Mouse (Mus musculus) hindbrain, embryonic 14.5 days (tissue): ENCODE data around the gene Hoxc10. TPM values are rescaled to one million over a fixed set of nuclear protein-coding genes. Genes with fewer than 3 reads are reported as not detected.

ENCODE experiments used
- ATAC-seq: fragments of 200-750 bp; cut with Nextera tagmentation; 2 replicates; pipeline ENCODE4 v1.8.0; 2017; ENCODE audit warnings: moderate number of reproducible peaks, mild to moderate bottlenecking, moderate TSS enrichment, moderate library complexity; ENCODE audit not compliant: low FRiP score
- DNase-seq: peaks from one replicate; pipeline ENCODE4 v3.0.0-alpha.2; 2015; ENCODE audit warnings: low spot score
- H3K27ac ChIP-seq: fragments of 300-500 bp; sonication (generic); 2 replicates; pipeline ENCODE4 v1.5.1; 2014; ENCODE audit warnings: mild to moderate bottlenecking, moderate library complexity
- H3K27me3 ChIP-seq: fragments of 300-500 bp; sonication (generic); 2 replicates; pipeline ENCODE4 v1.6.1; 2014; ENCODE audit warnings: mild to moderate bottlenecking, low read length, mixed read lengths; ENCODE audit not compliant: control insufficient read depth, insufficient read depth
- H3K36me3 ChIP-seq: fragments of 300-500 bp; sonication (generic); replicated peaks from 2 replicates; pipeline ENCODE4 v1.6.1; 2014; ENCODE audit not compliant: control insufficient read depth, insufficient read depth
- H3K4me1 ChIP-seq: fragments of 300-500 bp; sonication (generic); replicated peaks from 2 replicates; pipeline ENCODE4 v1.6.1; 2014; ENCODE audit warnings: antibody characterized with exemption, low read length, mixed read lengths; ENCODE audit not compliant: control insufficient read depth, insufficient read depth
- H3K4me2 ChIP-seq: fragments of 300-500 bp; sonication (generic); replicated peaks from 2 replicates; pipeline ENCODE4 v1.6.1; 2014; ENCODE audit warnings: mild to moderate bottlenecking, moderate library complexity
- H3K4me3 ChIP-seq: fragments of 300-500 bp; sonication (generic); replicated peaks from 2 replicates; pipeline ENCODE4 v1.5.1; 2014; ENCODE audit warnings: mild to moderate bottlenecking, low read length
- H3K9ac ChIP-seq: fragments of 300-500 bp; sonication (generic); 2 replicates; pipeline ENCODE4 v1.6.1; 2014
- H3K9me3 ChIP-seq: fragments of 300-500 bp; sonication (generic); 2 replicates; pipeline ENCODE4 v1.6.1; 2016; ENCODE audit warnings: low read length; ENCODE audit not compliant: control insufficient read depth
- WGBS: fragments of 180-500 bp; shearing (Covaris S2); extraction: QIAGEN DNeasy Blood & Tissue Kit; methylation state at CpG from one replicate; pipeline ENCODE4 v1.1.7; 2014; 5-methylcytosine and 5-hydroxymethylcytosine counted together
- polyA plus RNA-seq: library from polyadenylated mRNA; unstranded; fragments of >200 nt; fragmentation: Nextera tagmentation; extraction: Ambion mirVana; gene quantifications from 2 replicates; pipeline ENCODE4 v1.2.1, GENCODE M21; 2014

Gene Hoxc10
- polyA plus RNA-seq, 1 experiment from 2014 or later = not detected

- no peak for DNase-seq
- Histone ChIP-seq H3K4me1 (no peaks in the 10 kb centered on the region), H3K4me2 (no peak overlapping the region), H3K27ac (no peak overlapping the region), H3K9me3 (no peaks in the 10 kb centered on the region), H3K9ac (no peak overlapping the region), H3K4me3 (no peak overlapping the region), H3K27me3 (peaks cover 99% of the 10 kb centered on the region), H3K36me3 (no peaks in the 10 kb centered on the region)
- ATAC-seq = no peak
- 4% methylated on average over 26 of the region's 26 CpGs for WGBS
Measured at GRCm38 (mm10) chr15:102965003-102965891, 1.3 kb upstream of the Hoxc10 start.

- no peak overlapping the region for H3K27ac ChIP-seq
- peaks cover 99% of the 10 kb centered on the region for H3K27me3 ChIP-seq
- no peaks in the 10 kb centered on the region for H3K9me3 ChIP-seq
- DNase-seq = peak; percentile 66
- 0 out of 2 replicates have a peak overlapping the region, but pooled peaks have one; percentile 9 for H3K4me2 ChIP-seq
- H3K4me1 ChIP-seq = no peaks in the 10 kb centered on the region
- no peak for ATAC-seq
- H3K9ac ChIP-seq = no peak overlapping the region
- H3K36me3 ChIP-seq = no peaks in the 10 kb centered on the region
- WGBS = 3% methylated on average over 28 of the region's 30 CpGs
- H3K4me3 ChIP-seq = 0 out of 2 replicates have a peak overlapping the region, but pooled peaks have one; percentile 8
Measured at GRCm38 (mm10) chr15:102965892-102966775, 462 bp upstream of the Hoxc10 start.

GRCm38 (mm10) chr15:102967312-102967510 lies 615 bp downstream of the Hoxc10 start, which contains the start of gene Hoxc5:
Gene Hoxc5, plus strand, starts transcription at chr15:102967443.
- ATAC-seq (no peak), DNase-seq (no peak)
- no peaks in the 10 kb centered on the region for H3K9me3 ChIP-seq
- no peaks in the 10 kb centered on the region for H3K36me3 ChIP-seq
- no peaks in the 10 kb centered on the region for H3K4me1 ChIP-seq
- WGBS = 2% methylated on average over 12 of the region's 12 CpGs
- no peak within 1 kb of the TSS for H3K9ac ChIP-seq
- peaks cover 100% of the 10 kb centered on the region for H3K27me3 ChIP-seq
- H3K4me3 ChIP-seq = 0 out of 2 replicates have a peak within 1 kb of the TSS, but pooled peaks have one; percentile 8
- H3K27ac ChIP-seq = no peak within 1 kb of the TSS
- H3K4me2 ChIP-seq = 0 out of 2 replicates have a peak within 1 kb of the TSS, but pooled peaks have one; percentile 9

GRCm38 (mm10) chr15:102967511-102968397 lies 1.2 kb downstream of the Hoxc10 start:
- 3% methylated on average over 34 of the region's 34 CpGs for WGBS
- Histone ChIP-seq H3K36me3 (no peaks in the 10 kb centered on the region), H3K4me2 (no peak overlapping the region), H3K4me1 (no peaks in the 10 kb centered on the region), H3K9me3 (no peaks in the 10 kb centered on the region), H3K27ac (no peak overlapping the region), H3K4me3 (no peak overlapping the region), H3K9ac (no peak overlapping the region), H3K27me3 (peaks cover 100% of the 10 kb centered on the region)
- ATAC-seq = no peak
- DNase-seq = no peak

GRCm38 (mm10) chr15:102969296-102969695 lies 2.7 kb downstream of the Hoxc10 start:
- Histone ChIP-seq H3K9ac (no peak overlapping the region), H3K4me1 (no peaks in the 10 kb centered on the region), H3K4me2 (no peak overlapping the region), H3K27ac (no peak overlapping the region), H3K4me3 (no peak overlapping the region), H3K27me3 (peaks cover 100% of the 10 kb centered on the region), H3K9me3 (no peaks in the 10 kb centered on the region), H3K36me3 (no peaks in the 10 kb centered on the region)
- ATAC-seq (no peak), DNase-seq (no peak)
- 40% methylated on average over 1 of the region's 1 CpGs for WGBS

- Histone ChIP-seq H3K36me3 (no peaks in the 10 kb centered on the region), H3K4me1 (no peaks in the 10 kb centered on the region), H3K27me3 (peaks cover 100% of the 10 kb centered on the region), H3K9ac (no peak overlapping the region), H3K4me3 (no peak overlapping the region), H3K4me2 (no peak overlapping the region), H3K9me3 (no peaks in the 10 kb centered on the region), H3K27ac (no peak overlapping the region)
- 3% methylated on average over 12 of the region's 12 CpGs for WGBS
- DNase-seq (no peak), ATAC-seq (no peak)
Measured at GRCm38 (mm10) chr15:102970740-102971139, 4.1 kb downstream of the Hoxc10 start.

- H3K36me3 ChIP-seq = no peaks in the 10 kb centered on the region
- H3K4me1 ChIP-seq = no peaks in the 10 kb centered on the region
- no peak for ATAC-seq
- H3K27me3 ChIP-seq = peaks cover 100% of the 10 kb centered on the region
- H3K4me2 ChIP-seq = no peak overlapping the region
- WGBS = 2% methylated on average over 21 of the region's 21 CpGs
- H3K4me3 ChIP-seq = no peak overlapping the region
- no peak overlapping the region for H3K27ac ChIP-seq
- no peak overlapping the region for H3K9ac ChIP-seq
- DNase-seq = no peak
- H3K9me3 ChIP-seq = no peaks in the 10 kb centered on the region
Measured at GRCm38 (mm10) chr15:102972254-102972653, 5.7 kb downstream of the Hoxc10 start.

- Histone ChIP-seq H3K27ac (no peak overlapping the region), H3K4me1 (no peaks in the 10 kb centered on the region), H3K9ac (no peak overlapping the region), H3K9me3 (no peaks in the 10 kb centered on the region), H3K4me3 (no peak overlapping the region), H3K36me3 (no peaks in the 10 kb centered on the region), H3K27me3 (peaks cover 100% of the 10 kb centered on the region), H3K4me2 (no peak overlapping the region)
- no peak for ATAC-seq
- 0% methylated on average over 6 of the region's 6 CpGs for WGBS
- no peak for DNase-seq
Measured at GRCm38 (mm10) chr15:102972753-102973152, 6.2 kb downstream of the Hoxc10 start.
